Mouse (Mus musculus) adrenal gland, adult (tissue): ENCODE results near the gene Rad51c.
A peak's percentile ranks its signal among the peaks of the same experiment; 100 is the strongest.
"Not testable (repeated sequence)": the region's sequence is repeated elsewhere in the genome, so short reads cannot be mapped to it uniquely, and the experiment has no call there.

Experiments used
- DNase-seq, 2 experiments: peaks; one replicate each; pipeline ENCODE4 v3.0.0; 2022 to 2023; ENCODE audit warnings: low spot score in 1 of 2; ENCODE audit not compliant: inconsistent age in 2 of 2

The Rad51c gene

DNA sequence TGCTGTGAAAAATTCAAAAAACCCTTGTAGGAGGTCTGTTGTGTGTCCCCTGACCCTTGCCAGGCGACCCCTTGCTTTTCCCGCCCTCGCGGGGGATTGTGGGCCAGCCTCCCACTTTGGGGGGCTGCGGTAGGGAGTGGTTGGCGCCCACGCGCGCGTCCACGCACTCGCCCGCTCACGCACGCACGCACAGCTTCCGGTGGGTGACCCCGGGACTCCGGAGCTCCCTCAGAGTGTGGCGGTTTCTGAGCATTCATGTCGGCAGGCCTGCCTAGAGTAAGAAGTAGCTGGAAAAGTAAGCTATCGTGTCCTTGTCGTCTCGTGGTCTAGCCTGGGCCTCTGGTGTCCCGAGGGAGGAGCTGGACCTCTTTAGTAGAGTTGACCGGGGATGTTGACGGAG is at the start of gene Rad51c, which contains the start of gene Tex14:
Gene Rad51c (minus strand): TSS at position 79 of the 400 bp plus-strand sequence.
Gene Tex14 (plus strand): TSS at position 190 of the 400 bp plus-strand sequence.
- peak in 1 of 2 experiments; percentile 51 for DNase-seq

DNA sequence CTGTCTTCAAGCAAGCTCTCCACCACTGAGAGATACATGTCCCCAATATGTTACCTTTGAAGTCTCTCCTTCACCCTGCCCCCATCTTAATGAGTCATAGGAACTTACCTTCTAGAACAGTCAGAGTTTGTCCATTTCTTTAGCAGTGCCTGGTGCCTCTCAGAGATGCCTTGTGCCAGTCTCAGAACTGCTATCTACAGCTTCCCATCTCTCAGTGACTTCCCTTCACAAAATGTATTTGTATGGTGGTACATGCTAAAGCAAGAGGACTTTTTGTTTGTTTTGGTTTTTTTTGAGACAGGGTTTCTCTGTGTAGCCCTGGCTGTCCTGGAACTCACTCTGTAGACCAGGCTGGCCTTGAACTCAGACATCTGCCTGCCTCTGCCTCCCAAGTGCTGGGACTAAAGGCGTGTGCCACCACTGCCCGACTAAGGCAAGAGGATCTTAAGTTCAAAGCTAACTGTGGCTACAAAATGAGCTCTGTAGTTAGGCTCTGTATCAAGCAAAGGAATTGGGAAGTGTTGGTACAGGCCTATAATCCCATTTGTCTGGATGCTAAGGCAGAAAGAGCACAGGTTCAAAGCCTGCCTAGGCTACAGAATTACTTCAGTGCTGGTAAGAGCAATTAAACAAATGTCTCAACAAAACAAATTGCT is 49.4 kb upstream of the Rad51c start:
- DNase-seq: peak in 1 of 2 experiments; percentile 48

DNA sequence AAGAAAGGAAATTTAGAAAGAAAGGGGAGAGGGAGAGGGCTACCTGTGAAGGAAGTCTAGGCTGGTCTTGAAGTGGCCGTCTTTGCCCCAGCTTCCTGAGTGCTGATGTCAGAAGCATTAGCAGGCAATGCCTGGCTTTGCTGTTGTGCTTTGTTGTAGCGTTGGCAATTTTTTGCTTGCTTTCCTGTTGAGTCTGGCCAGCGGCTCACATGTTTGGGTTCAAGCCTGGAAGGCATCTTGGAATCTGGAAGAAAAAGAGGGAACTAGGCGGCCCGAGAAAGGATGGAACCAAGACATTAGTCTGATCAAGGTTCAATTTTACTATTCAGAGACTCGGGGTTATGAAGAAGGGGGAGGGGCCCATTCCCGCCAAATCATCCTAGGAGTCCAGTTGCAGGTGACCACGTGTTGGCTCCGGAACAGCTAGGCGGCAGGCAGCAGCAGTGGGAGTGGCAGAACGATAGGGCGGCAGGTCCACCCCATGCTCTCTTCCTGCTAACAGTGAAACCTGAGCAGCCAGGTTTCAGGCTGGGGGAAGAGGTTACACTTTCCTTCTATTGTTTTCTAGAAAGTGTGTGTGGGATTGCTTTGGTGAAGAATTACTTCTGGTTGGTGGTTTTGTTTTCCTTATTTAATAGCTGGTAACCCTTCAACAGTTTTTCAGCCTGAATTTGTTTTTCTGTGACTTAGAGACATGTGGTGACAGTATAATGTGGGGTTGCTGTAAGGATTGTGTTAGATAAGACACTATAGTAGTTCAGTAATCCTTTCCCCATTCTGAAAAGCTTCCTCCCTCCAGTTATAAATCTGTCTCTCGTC is 48.7 kb upstream of the Rad51c start:
- DNase-seq: peak in 1 of 2 experiments; percentile 48

DNA sequence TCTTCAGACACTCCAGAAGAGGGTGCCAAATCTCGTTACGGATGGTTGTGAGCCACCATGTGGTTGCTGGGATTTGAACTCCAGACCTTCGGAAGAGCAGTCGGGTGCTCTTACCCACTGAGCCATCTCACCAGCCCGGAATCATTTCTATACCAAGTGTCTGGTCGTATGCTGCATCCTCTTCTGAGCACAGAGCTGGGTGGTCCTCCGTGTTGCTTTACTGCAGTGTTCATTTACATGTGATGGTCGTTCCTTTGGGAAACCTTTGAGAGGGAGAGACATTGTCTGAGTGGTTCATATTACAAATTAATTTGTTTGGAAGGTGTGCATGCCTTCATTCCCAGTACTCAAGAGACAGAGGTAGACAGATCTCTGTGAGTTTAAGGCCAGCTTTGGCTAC is 48.0 kb upstream of the Rad51c start:
- DNase-seq: not testable (repeated sequence)

DNA sequence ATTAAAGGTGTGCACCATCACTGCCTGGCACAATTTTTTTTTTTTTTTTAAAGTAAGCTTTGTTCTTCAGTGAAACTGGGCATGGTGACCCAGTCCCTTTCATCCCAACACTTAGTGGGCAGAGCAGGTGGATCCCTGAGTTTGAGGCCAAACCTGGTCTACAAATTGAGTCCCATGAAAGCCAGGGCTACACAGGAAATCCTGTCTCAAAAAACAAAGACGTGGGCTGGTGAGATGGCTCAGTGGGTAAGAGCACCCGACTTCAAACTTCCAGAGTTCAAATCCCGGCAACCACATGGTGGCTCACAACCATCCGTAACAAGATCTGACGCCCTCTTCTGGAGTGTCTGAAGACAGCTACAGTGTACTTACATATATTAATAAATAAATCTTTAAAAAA is 45.1 kb upstream of the Rad51c start:
- DNase-seq: peak in 1 of 2 experiments; percentile 24

DNA sequence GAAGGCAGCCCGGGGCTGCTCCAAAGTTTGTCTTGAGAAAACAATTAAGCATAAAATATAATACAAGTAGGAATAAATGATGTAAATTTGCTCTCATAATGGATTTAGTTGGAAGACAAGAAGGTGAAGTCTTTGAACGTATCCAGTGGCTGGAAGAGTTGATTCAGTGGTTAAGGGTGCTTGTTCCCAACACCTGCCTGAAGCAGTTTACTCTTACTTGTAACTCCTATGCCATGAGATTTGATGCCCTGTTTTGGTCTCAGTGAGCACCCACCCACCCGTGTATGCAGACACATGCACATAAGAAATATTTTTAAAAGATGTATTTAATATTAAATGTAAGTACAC is 44.4 kb upstream of the Rad51c start:
- no peak for DNase-seq

DNA sequence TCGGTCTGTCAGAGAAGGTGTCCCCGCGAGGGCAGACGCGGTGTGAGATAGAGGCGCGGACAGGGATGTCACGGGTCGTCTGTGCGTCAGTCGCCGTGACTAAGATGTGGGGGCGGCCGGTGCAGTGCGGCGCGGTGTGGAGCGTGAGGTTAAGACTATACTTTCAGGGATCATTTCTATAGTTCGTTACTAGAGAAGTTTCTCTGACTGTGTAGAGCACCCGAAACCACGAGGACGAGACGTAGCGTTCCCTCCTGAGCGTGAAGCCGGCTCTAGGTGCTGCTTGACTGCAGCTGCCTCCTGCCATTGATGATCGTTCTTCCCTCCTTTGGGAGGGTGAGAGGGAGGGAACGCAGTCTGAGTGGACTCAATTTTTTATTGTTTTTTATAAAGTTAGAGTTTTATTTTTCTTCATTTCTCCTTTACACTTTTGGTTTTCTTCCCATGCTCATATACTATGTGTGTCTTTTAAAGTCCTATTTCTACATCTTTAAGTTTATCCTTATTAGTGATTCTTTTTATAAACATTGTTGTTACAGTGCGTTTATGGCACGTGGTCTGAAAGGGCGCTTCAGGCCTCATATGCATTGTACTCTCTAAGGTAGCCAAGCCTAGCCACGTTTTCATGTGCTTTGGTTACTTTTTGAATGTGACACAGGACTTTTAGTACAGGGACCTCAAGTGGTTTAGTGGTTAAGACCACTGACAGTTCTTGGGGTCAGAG is 43.9 kb upstream of the Rad51c start:
- DNase-seq: peak; percentile 51 to 81

DNA sequence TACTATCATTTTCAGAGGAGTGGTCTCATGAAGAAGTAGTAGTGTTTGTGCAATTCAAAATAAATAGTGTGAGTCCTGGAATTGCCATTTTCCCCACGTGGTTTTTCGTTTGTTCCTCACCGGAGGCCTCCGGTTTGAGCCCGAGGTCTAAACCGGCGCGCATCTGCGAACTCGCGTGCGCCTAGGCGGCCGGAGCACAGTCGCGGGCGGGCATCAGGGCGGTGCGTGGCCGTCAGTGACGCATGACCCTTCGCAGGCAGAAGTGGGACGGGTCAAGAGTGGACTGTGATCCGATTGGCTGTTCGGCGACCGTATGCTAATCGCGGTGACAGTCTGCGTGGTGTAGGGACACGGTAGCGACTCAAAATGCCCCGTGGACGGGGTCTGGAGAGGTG is 43.3 kb upstream of the Rad51c start:
- DNase-seq: peak; percentile 98

DNA sequence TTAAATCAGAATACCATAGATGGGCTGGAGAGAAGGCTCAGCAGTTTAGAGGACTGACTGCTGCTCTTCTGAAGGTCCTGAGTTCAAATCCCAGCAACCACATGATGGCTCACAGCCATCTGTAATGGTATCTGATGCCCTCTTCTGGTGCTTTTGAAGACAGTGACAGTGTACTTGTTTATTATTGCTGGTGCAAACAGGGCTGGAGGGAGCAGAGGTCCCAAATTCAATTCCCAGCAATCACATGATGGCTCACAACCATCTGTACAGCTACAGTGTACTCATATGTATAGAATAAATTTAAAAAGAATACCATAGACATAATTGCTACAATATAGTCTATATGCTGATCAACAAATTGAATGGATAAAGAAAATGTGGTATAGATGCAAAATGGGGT is 42.7 kb upstream of the Rad51c start:
- peak in 1 of 2 experiments; percentile 42 for DNase-seq

DNA sequence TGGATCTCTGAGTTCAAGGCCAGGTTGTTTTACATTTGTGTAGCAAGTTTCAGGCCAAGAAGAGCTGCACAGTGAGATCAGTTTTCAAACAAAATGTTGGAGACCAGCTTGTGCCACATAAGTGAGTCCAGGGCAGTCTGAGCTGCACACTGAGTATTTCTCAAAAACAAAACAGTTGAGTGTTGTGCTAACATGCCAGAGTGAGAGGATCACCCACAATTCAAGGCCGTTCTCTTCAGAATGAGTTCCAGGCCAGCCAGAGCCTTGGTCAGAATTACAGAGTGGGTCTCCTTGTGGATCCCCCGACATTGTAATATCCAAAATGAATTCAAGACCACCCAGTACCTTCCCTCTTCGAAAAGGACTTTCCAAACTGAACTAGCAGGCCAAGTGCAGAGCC is 41.4 kb upstream of the Rad51c start:
- DNase-seq: peak in 1 of 2 experiments; percentile 36

DNA sequence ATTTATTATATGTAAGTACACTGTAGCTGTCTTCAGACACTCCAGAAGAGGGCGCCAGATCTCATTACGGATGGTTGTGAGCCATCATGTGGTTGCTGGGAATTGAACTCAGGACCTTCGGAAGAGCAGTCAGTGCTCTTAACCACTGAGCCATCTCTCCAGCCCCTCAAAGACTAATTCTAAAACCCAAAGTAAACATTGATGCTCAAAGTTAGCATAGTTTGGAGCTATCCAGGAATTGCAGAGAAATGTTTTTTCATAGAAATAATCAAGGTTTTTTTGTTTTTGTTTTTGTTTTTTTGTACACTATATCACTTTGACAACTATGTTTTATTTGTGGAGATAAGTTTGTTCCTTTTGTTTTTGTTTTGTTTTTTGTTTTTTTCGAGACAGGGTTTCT is 40.8 kb upstream of the Rad51c start:
- not testable (repeated sequence) for DNase-seq

DNA sequence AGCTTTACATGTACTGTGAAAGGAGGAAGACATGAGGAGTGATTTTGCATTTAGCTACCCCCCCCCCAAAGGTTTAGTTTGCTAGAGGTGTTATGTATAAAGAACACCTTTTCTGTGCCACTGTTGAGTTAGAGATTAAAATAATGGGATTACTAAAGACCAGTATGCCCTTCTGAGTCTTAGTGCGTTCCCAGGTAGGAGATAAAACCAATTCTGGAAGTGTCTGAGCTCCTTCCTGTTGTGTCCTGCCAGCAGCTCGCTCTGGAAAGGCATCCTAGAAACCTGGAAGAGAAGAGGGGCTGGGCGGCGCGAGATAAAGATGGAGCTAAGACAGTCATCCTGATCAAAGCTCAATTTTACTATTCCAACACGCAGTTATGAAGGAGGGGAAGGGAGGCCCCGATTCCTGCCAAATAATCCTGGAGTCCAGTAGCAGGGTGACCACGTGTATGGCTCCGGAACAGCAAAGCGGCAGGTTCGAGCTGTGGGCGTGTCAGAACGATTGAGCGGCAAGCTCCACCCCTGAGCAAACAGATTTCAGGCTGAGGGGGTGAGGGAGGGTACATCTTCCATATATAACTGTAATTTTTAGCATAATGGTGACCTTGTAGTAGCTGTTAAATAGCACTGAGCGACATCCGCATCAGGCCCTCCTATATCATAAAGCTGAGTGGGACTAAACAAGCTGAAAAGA is 40.1 kb upstream of the Rad51c start:
- DNase-seq: peak in 1 of 2 experiments; percentile 52

DNA sequence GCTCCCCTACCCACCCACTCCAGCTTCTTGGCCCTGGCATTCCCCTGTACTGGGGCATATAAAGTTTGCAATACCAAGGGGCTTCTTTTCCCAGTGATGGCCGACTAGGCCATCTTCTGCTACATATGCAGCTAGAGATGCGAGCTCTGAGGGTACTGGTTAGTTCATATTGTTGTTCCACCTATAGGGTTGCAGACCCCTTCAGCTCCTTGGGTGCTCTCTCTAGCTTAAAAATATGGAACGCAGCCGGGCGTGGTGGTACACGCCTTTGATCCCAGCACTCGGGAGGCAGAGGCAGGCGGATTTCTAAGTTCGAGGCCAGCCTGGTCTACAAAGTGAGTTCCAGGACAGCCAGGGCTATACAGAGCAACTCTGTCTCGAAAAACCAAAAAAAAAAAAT is 39.3 kb upstream of the Rad51c start:
- DNase-seq: peak in 1 of 2 experiments; percentile 40

DNA sequence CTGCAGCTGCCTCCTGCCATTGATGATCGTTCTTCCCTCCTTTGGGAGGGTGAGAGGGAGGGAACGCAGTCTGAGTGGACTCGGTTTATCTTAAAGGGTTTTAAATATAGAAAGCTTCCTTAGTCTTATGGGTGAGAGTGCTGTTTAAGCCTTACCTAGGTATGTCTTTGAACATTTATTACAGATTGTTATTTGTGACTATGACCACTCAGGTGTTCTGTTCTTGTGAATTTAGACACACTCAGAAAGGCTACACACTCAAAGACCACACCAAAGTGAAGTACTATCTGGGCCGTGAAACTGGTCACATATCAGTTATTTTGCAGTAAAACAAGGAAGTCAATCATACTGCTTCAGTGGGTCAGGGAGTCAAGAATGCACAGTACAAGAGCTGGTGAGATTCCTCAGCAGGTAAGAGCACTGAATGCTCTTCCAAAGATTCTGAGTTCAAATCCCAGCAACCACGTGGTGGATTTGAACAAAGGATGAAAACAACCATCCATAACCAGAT is 38.7 kb upstream of the Rad51c start:
- DNase-seq: peak; percentile 62 to 87

DNA sequence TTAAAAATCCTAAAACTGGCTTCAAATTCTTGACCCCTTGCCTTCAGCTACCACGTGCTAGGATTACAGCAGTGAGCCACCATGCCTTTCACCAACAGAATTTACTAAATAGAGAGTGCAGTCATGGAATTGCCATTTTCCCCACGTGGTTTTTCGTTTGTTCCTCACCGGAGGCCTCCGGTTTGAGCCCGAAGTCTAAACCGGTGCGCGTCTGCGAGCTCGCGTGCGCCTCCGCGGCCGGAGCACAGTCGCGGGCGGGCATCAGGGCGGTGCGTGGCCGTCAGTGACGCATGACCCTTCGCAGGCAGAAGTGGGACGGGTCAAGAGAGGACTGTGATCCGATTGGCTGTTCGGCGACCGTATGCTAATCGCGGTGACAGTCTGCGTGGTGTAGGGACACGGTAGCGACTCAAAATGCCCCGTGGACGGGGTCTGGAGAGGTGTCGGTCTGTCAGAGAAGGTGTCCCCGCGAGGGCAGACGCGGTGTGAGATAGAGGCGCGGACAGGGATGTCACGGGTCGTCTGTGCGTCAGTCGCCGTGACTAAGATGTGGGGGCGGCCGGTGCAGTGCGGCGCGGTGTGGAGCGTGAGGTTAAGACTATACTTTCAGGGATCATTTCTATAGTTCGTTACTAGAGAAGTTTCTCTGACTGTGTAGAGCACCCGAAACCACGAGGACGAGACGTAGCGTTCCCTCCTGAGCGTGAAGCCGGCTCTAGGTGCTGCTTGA is 38.1 kb upstream of the Rad51c start:
- peak; percentile 91 to 95 for DNase-seq

DNA sequence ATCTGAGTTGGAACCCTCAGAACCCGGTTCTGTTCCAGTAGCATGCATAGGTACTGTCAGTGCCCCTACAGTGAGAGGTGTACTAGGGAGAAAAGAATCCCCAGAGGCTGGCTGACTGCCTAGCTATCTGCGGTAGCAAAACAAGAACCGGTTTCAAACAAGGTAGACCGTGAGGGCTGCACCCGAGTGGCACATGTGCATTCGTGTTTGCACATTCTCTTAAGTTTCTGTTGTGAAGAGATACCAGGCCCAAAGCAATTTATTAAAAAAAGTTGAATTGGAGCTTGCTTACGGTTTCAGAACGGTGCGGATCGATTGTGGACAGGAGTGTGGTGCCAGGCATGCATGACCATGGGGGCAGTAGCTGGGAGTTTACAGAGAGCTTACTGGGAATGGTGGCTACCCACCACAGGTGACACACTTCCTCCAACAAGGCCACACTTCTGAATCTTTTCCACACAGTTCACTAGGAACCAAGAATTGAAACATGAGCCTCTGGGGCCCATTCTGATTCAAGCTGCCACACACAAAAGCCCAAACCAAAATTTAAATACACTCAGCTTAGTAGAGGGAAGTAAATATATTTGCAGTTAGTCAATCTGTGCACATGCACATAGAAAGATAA is 35.2 kb upstream of the Rad51c start:
- DNase-seq: peak in 1 of 2 experiments; percentile 26

DNA sequence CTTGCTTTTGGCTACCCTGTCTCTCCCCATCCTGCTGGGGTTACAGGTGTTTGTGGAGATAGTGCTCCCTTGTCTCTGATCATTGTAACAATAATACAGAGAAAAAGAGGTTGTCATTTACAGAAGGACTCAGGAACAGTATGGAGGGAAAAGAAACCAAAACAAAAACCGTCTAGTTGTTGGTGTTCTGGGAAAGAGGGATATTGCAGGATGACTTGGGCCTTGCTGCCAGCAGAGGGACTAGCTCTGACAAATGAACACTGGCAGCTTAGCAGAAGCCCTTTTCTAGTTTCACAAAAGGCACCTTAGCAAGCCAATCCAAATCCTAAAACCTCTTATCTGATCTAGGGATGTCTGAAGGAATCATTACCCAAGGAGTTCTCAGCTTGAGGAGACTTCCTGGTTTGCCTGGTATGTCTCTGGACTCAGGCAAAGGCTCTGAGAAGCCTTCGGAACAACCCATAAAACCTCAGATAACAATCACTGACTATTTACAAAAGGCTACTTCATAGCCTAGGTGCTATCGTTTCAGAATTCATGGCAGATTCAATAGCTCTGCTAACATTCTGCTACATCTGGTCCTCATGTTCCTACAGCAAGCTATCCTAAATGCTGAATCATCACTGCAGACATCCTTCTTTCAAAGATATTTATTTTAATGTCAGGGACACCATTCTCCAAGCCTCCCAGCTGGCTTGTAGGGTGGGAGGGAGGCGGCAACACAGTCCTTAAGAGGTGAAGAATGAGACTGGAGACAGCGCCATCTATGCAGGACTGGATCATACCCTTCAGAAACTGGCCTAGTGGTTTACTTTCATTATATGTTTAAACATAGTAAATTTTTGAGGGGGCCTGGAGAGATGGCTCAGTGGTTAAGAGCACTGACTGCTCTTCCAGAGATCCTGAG is 31.8 kb upstream of the Rad51c start:
- DNase-seq: peak in 1 of 2 experiments; percentile 70

DNA sequence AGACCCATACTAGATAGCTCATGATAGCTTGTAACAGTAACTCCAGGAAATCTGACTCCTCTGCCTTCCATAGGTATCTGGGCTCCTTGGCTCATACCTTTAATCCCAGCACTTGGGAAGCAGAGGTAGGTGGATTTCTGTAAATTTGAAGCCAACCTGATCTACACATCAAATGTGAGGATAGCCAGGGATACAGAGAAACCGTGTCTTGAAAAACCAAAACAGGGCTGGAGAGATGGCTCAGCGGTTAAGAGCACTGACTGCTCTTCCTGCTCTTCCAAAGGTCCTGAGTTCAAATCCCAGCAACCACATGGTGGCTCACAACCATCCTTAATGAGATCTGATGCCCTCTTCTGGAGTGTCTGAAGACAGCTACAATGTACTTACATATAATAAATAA is 30.4 kb upstream of the Rad51c start:
- not testable (repeated sequence) for DNase-seq
